In the genomic region with DNA sequence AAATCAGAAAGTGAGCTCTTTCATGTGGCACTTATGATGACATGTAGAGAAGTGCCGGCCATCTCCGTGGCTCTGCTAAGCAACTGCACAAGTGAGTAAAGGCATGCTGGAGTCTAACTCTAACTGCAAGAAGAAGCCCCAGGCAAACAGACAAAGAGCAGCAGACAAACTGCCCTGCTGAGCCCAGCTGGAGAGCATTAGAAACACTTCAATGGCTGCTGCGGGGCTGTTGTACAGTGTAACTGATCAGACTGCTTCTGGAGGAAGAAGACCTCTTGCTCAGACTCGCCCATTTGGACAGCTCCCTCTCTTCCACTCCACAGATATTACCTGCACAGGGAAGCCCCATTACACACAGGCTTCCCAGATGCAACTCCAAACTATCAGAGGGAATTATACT, we compare ENCODE assay signal across 22 mouse cellular contexts. TPM values are rescaled to one million over a fixed set of nuclear protein-coding genes. Genes with fewer than 3 reads are reported as not detected.
A peak's percentile ranks its signal among the peaks of the same experiment; 100 is the strongest.
DNase-seq lines count a peak whose midpoint lies in the region; ATAC-seq lines count a peak whose summit lies in the region.
"Had no signal": no experiment of that assay in that cellular context is flagged by ENCODE, and none has a peak within 500 bp of the region (broad histone marks: within the 10 kb centered on the region; RNA-seq: fewer than 3 reads in every experiment).

No protein-coding gene starts in this region.

- H3K9me3 ChIP-seq in hindbrain, embryonic 11.5 days (ENCODE audit: control insufficient read depth, low read length): no peaks in the 10 kb centered on the region
- no peaks in the 10 kb centered on the region for H3K9me3 ChIP-seq in hindbrain, embryonic 12.5 days (replicated peaks)
- no peaks in the 10 kb centered on the region for H3K9me3 ChIP-seq in hindbrain, embryonic 13.5 days
- no peaks in the 10 kb centered on the region for H3K9me3 ChIP-seq in neural tube, embryonic 13.5 days
- H3K9me3 ChIP-seq: forebrain, embryonic 13.5 days; heart, embryonic 10.5 days; intestine, embryonic 15.5 days; midbrain, embryonic 12.5 days had no signal

- H3K27me3 ChIP-seq in hindbrain, embryonic 11.5 days (ENCODE audit: control insufficient read depth, insufficient read depth, low read length): no peaks in the 10 kb centered on the region
- H3K27me3 ChIP-seq in hindbrain, embryonic 12.5 days: no peaks in the 10 kb centered on the region
- H3K27me3 ChIP-seq in hindbrain, embryonic 13.5 days: no peaks in the 10 kb centered on the region
- no peaks in the 10 kb centered on the region for H3K27me3 ChIP-seq in neural tube, embryonic 13.5 days
- H3K27me3 ChIP-seq: forebrain, embryonic 13.5 days; intestine, embryonic 15.5 days; midbrain, embryonic 12.5 days had no signal

- no peaks in the 10 kb centered on the region for H3K4me1 ChIP-seq in hindbrain, embryonic 11.5 days (replicated peaks; ENCODE audit: control insufficient read depth, insufficient read depth, low read length)
- H3K4me1 ChIP-seq in hindbrain, embryonic 12.5 days: peaks cover 6% of the 10 kb centered on the region; the same call in 1 of the 2 replicates
- peaks cover 19% of the 10 kb centered on the region; the same call in 1 of the 2 replicates for H3K4me1 ChIP-seq in hindbrain, embryonic 13.5 days (replicated peaks)
- H3K4me1 ChIP-seq in neural tube, embryonic 13.5 days (replicated peaks): peaks cover 10% of the 10 kb centered on the region

- 24% methylated on average over 4 of the region's 4 CpGs for WGBS in hindbrain, embryonic 11.5 days
- 27% methylated on average over 4 of the region's 4 CpGs for WGBS in hindbrain, embryonic 12.5 days
- WGBS in hindbrain, embryonic 13.5 days: 26% methylated on average over 4 of the region's 4 CpGs
- WGBS in neural tube, embryonic 13.5 days: 17% methylated on average over 4 of the region's 4 CpGs

- H3K9ac ChIP-seq in hindbrain, embryonic 11.5 days (ENCODE audit: low read depth, low read length): no peak overlapping the region
- no peak overlapping the region for H3K9ac ChIP-seq in hindbrain, embryonic 12.5 days
- H3K9ac ChIP-seq in hindbrain, embryonic 13.5 days: no peak overlapping the region
- H3K9ac ChIP-seq in neural tube, embryonic 13.5 days: no peak overlapping the region
- H3K9ac ChIP-seq: forebrain, embryonic 13.5 days; intestine, embryonic 15.5 days; liver, postnatal 0 days; midbrain, embryonic 12.5 days had no signal

- no peak overlapping the region for H3K27ac ChIP-seq in hindbrain, embryonic 11.5 days (ENCODE audit: low read depth, low read length)
- H3K27ac ChIP-seq in hindbrain, embryonic 12.5 days: no peak overlapping the region
- H3K27ac ChIP-seq in hindbrain, embryonic 13.5 days: peak overlapping the region; percentile 36; the same call in 1 of the 2 replicates
- no peak overlapping the region for H3K27ac ChIP-seq in neural tube, embryonic 13.5 days (replicated peaks)
- H3K27ac ChIP-seq: forebrain, embryonic 13.5 days; heart, embryonic 10.5 days; intestine, embryonic 15.5 days; midbrain, embryonic 12.5 days had no signal

- H3K36me3 ChIP-seq in hindbrain, embryonic 11.5 days (ENCODE audit: control insufficient read depth, insufficient read depth, low read length): no peaks in the 10 kb centered on the region; the same call in 1 of the 2 replicates
- H3K36me3 ChIP-seq in hindbrain, embryonic 12.5 days: peaks cover 57% of the 10 kb centered on the region
- H3K36me3 ChIP-seq in hindbrain, embryonic 13.5 days: peaks cover 71% of the 10 kb centered on the region
- peaks cover 74% of the 10 kb centered on the region for H3K36me3 ChIP-seq in neural tube, embryonic 13.5 days

- 0 out of 2 replicates have a peak, but pooled peaks have one; percentile 19 for ATAC-seq in hindbrain, embryonic 11.5 days (ENCODE audit: low FRiP score)
- no peak for ATAC-seq in hindbrain, embryonic 12.5 days (ENCODE audit: low FRiP score)
- ATAC-seq in hindbrain, embryonic 13.5 days (ENCODE audit: low FRiP score): no peak
- ATAC-seq in neural tube, embryonic 13.5 days (ENCODE audit: low read depth): peak; percentile 45; the same call in 1 of the 2 replicates
- ATAC-seq: forebrain, embryonic 13.5 days; intestine, embryonic 15.5 days; liver, postnatal 0 days; lung, postnatal 0 days had no signal

- H3K4me2 ChIP-seq in hindbrain, embryonic 11.5 days (replicated peaks; ENCODE audit: low read depth, low read length): no peak overlapping the region
- H3K4me2 ChIP-seq in hindbrain, embryonic 12.5 days (replicated peaks): no peak overlapping the region
- no peak overlapping the region for H3K4me2 ChIP-seq in hindbrain, embryonic 13.5 days
- no peak overlapping the region for H3K4me2 ChIP-seq in neural tube, embryonic 13.5 days
- H3K4me2 ChIP-seq: forebrain, embryonic 13.5 days; intestine, embryonic 15.5 days; liver, embryonic 11.5 days; midbrain, embryonic 12.5 days had no signal

- H3K4me3 ChIP-seq in hindbrain, embryonic 11.5 days (ENCODE audit: low read depth, low read length): no peak overlapping the region
- H3K4me3 ChIP-seq in hindbrain, embryonic 12.5 days: no peak overlapping the region
- H3K4me3 ChIP-seq in hindbrain, embryonic 13.5 days: no peak overlapping the region
- H3K4me3 ChIP-seq in neural tube, embryonic 13.5 days: no peak overlapping the region
- H3K4me3 ChIP-seq: forebrain, embryonic 13.5 days; heart, embryonic 10.5 days; intestine, embryonic 15.5 days; midbrain, embryonic 12.5 days; myocyte had no signal

- DNase-seq in hindbrain, embryonic 11.5 days (ENCODE audit: low spot score): peak; percentile 35
- DNase-seq in Muller cell, postnatal 12 days (ENCODE audit: inconsistent ontology term): peak; percentile 67
- DNase-seq in ovary, postnatal 10 days (ENCODE audit: low spot score): no peak
- no peak for DNase-seq in lung, postnatal 25 days (ENCODE audit: low spot score)
- DNase-seq: adrenal gland, postnatal 14 days; cerebellum, adult 8-10 months; gastrocnemius, postnatal 36 days; kidney, adult 8-10 months; kidney, postnatal 10 days; liver, postnatal 0 days; thymus, adult 18-20 months; thymus, postnatal 4 days had no signal

RNA-seq across cellular contexts. Expression of gene Sugp2, which starts 6.0 kb away (rescaled TPM):
- 46.5 and 46.8 TPM in 2 replicates for polyA plus RNA-seq in hindbrain, embryonic 11.5 days (2014; fragmentation: Nextera tagmentation; extraction: Ambion mirVana)
- 72.0 and 75.8 TPM in 2 replicates for polyA plus RNA-seq in hindbrain, embryonic 12.5 days (2016; fragmentation: Nextera tagmentation; extraction: Ambion mirVana)
- polyA plus RNA-seq in hindbrain, embryonic 13.5 days (2015; fragmentation: Nextera tagmentation; extraction: Ambion mirVana): 72.1 and 81.8 TPM in 2 replicates
- 64.8 and 72.5 TPM in 2 replicates for polyA plus RNA-seq in neural tube, embryonic 13.5 days (2015; fragmentation: Nextera tagmentation; extraction: Ambion mirVana)

RNA-seq across cellular contexts. Expression of gene Armc6, which starts 6.3 kb away (rescaled TPM):
- polyA plus RNA-seq in hindbrain, embryonic 11.5 days (2014; fragmentation: Nextera tagmentation; extraction: Ambion mirVana): 34.0 and 37.5 TPM in 2 replicates
- 48.4 and 49.2 TPM in 2 replicates for polyA plus RNA-seq in hindbrain, embryonic 12.5 days (2016; fragmentation: Nextera tagmentation; extraction: Ambion mirVana)
- polyA plus RNA-seq in hindbrain, embryonic 13.5 days (2015; fragmentation: Nextera tagmentation; extraction: Ambion mirVana): 79.1 and 89.7 TPM in 2 replicates
- polyA plus RNA-seq in neural tube, embryonic 13.5 days (2015; fragmentation: Nextera tagmentation; extraction: Ambion mirVana): 81.9 and 85.7 TPM in 2 replicates

RNA-seq across cellular contexts. Expression of gene Slc25a42, which starts 15.9 kb away (rescaled TPM):
- 1.5 and 2.0 TPM in 2 replicates for polyA plus RNA-seq in hindbrain, embryonic 11.5 days (2014; fragmentation: Nextera tagmentation; extraction: Ambion mirVana)
- 4.3 and 5.3 TPM in 2 replicates for polyA plus RNA-seq in hindbrain, embryonic 12.5 days (2016; fragmentation: Nextera tagmentation; extraction: Ambion mirVana)
- 5.3 and 5.4 TPM in 2 replicates for polyA plus RNA-seq in hindbrain, embryonic 13.5 days (2015; fragmentation: Nextera tagmentation; extraction: Ambion mirVana)
- polyA plus RNA-seq in neural tube, embryonic 13.5 days (2015; fragmentation: Nextera tagmentation; extraction: Ambion mirVana): 5.5 and 6.4 TPM in 2 replicates

RNA-seq across cellular contexts. Expression of gene Homer3, which starts 54.6 kb away (rescaled TPM):
- 50.4 and 51.6 TPM in 2 replicates for polyA plus RNA-seq in hindbrain, embryonic 11.5 days (2014; fragmentation: Nextera tagmentation; extraction: Ambion mirVana)
- 80.7 and 81.1 TPM in 2 replicates for polyA plus RNA-seq in hindbrain, embryonic 12.5 days (2016; fragmentation: Nextera tagmentation; extraction: Ambion mirVana)
- 47.0 TPM in 2 replicates for polyA plus RNA-seq in hindbrain, embryonic 13.5 days (2015; fragmentation: Nextera tagmentation; extraction: Ambion mirVana)
- 49.6 and 52.1 TPM in 2 replicates for polyA plus RNA-seq in neural tube, embryonic 13.5 days (2015; fragmentation: Nextera tagmentation; extraction: Ambion mirVana)

RNA-seq across cellular contexts. Expression of gene Tmem161a, which starts 55.8 kb away (rescaled TPM):
- polyA plus RNA-seq in hindbrain, embryonic 11.5 days (2014; fragmentation: Nextera tagmentation; extraction: Ambion mirVana): 22.3 and 24.3 TPM in 2 replicates
- 43.9 and 47.9 TPM in 2 replicates for polyA plus RNA-seq in hindbrain, embryonic 12.5 days (2016; fragmentation: Nextera tagmentation; extraction: Ambion mirVana)
- polyA plus RNA-seq in hindbrain, embryonic 13.5 days (2015; fragmentation: Nextera tagmentation; extraction: Ambion mirVana): 44.3 and 52.3 TPM in 2 replicates
- 46.6 and 47.4 TPM in 2 replicates for polyA plus RNA-seq in neural tube, embryonic 13.5 days (2015; fragmentation: Nextera tagmentation; extraction: Ambion mirVana)

Comparison
In these comparisons a context has a peak if more than half of its experiments do, and no peak if none do; other contexts are left out.
1. ATAC-seq: peak in hindbrain, embryonic 11.5 days (single experiment) and neural tube, embryonic 13.5 days (single experiment); none in hindbrain, embryonic 12.5 days (single experiment) and hindbrain, embryonic 13.5 days (single experiment).
2. DNase-seq: peak in hindbrain, embryonic 11.5 days (single experiment) and Muller cell, postnatal 12 days (single experiment); none in ovary, postnatal 10 days (single experiment) and lung, postnatal 25 days (single experiment).